Mouse (Mus musculus) intestine, embryonic 14.5 days (tissue): ENCODE measurements around the gene Topors. TPM values are rescaled to one million over a fixed set of nuclear protein-coding genes. Genes with fewer than 3 reads are reported as not detected.

Experiments used
- polyA plus RNA-seq: library from polyadenylated mRNA; unstranded; fragments of >200 nt; fragmentation: Nextera tagmentation; extraction: Ambion mirVana; gene quantifications from 2 replicates; pipeline ENCODE4 v1.2.1, GENCODE M21; 2014

The Topors gene
- polyA plus RNA-seq, 1 experiment from 2014 or later, result 40.6 TPM

Other genes with a start within 250 kb of the Topors start
- 62.7 and 65.2 TPM in 2 replicates for gene Aco1, start 126.8 kb downstream of the Topors start, polyA plus RNA-seq
- gene Ddx58, start 30.0 kb downstream of the Topors start, polyA plus RNA-seq, result 6.4 and 8.2 TPM in 2 replicates
- gene Smim27, start 271 bp downstream of the Topors start, polyA plus RNA-seq, result 36.1 and 43.5 TPM in 2 replicates
- 326 and 341 TPM in 2 replicates for gene Ndufb6, start 9.6 kb upstream of the Topors start, polyA plus RNA-seq
- 1.7 and 1.8 TPM in 2 replicates for gene Tmem215, start 202.3 kb upstream of the Topors start, polyA plus RNA-seq